Mouse (Mus musculus): ENCODE measurements around the gene Fbn1.

The Fbn1 gene

GRCm38 (mm10) chr2:125507893-125508292, at the start of gene Fbn1:
TSS of gene Fbn1 (minus strand) at chr2:125507993.
- DNase-seq (ENCODE audit: low spot score) = no peak

DNA sequence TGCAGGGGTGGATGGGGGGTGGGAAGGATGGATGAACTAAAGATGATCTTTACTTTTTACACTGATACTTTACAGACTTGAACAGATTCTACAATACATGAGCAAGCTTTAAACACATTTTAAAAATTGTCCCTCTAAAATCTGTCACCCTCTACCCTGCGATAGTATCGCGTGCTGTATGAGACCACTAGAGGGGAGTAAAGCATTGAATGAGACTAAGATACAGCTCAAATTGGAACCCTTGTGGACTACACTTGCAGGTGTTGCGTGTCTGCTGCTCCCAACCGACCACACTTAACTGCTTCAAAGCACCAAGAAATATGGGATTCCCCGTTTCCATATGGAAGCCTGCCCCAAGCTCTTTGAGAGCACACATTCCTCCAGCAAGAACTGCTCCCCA, 48.0 kb upstream of the Fbn1 start:
- DNase-seq (ENCODE audit: low spot score) = no peak

DNA sequence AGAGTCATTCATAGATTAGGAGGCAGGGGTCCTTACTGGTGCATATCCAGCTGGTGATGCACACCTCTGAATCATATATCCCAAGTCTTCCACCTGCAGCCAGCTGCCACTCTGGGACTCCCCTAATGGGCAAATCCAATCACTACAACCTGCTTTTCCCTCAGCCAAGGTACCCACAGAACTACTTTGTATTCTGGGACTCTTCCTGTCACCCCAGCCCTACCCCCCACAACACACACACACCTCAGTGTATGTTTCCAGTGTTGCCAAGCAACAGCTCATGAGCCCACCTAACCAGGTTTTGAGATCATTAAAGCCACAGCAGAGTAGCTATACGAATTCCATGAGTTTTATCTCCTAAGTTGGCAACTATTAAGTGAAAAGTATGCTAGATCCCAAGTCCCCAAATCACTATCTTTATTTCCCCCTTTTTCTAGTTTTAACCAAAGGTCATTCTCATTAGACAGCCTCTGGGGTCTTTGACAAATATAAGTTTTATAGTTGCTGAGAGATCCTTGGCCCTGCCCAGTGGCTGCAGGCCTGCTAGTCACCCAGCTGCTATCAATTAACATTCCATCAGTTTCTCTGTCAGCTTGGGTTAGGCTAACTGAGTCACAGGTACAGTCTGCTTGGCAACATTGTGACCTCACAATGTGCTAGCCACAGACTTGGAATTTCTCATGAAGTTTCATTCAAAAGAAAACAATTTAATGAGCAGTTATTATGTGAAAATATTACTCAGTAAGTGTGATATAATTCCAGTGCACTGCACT, 41.2 kb upstream of the Fbn1 start:
- no peak for DNase-seq (ENCODE audit: low spot score)

DNA sequence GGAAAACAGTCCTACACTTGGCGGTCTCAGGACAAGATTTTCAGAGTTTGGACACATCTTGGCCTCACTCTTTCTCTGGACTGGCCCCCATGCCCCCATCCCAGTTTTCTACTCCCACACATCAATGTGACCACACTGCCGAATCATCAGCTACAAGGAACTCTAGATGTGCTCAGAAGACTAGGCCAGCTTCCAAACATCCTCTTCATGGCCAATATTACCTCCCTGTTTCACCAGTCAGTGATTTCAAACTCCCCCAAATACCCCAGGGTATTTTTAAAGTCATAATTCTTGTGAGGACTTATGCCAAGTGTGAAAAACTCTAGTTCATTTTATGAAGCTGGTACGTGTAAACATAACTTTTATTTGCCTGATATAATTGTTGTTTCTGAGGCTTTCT, 37.2 kb upstream of the Fbn1 start:
- DNase-seq (ENCODE audit: low spot score) = no peak

- no peak for DNase-seq (ENCODE audit: low spot score)
These were observed 35.9 kb upstream of the Fbn1 start for GRCm38 (mm10) chr2:125543646-125544045.

- DNase-seq (ENCODE audit: low spot score) = no peak
These were observed 33.7 kb upstream of the Fbn1 start for GRCm38 (mm10) chr2:125541451-125541850.

- DNase-seq (ENCODE audit: low spot score) = no peak
These were observed 32.8 kb upstream of the Fbn1 start for GRCm38 (mm10) chr2:125540579-125540978.

- DNase-seq (ENCODE audit: low spot score) = no peak
These were observed 31.8 kb upstream of the Fbn1 start for GRCm38 (mm10) chr2:125539640-125540039.

- peak; percentile 46 for DNase-seq (ENCODE audit: low spot score)
These were observed 22.9 kb upstream of the Fbn1 start for GRCm38 (mm10) chr2:125530665-125531064.

- no peak for DNase-seq (ENCODE audit: low spot score)
These were observed 18.8 kb upstream of the Fbn1 start for GRCm38 (mm10) chr2:125526566-125526965.

GRCm38 (mm10) chr2:125525484-125525883, 17.7 kb upstream of the Fbn1 start:
- DNase-seq (ENCODE audit: low spot score) = no peak

DNA sequence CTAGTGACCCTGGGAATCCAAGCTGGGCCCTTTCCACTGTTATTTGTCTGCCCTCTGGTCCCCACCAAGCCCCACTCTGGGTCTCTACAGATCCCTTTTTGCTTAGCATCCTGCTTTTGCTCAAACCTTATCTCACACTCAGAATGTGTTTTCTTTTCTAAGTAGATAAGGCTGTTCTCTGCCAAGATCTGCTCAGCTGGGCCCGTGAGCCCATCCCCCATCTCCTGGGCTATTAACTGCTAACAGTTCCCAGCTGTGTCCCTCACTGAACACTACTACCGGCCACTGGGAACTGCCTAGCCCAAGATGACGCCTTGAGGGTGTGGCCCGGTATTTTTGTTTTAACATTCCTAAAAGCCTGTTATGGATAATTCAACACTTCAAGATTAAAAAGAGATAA, 8.8 kb upstream of the Fbn1 start:
- DNase-seq (ENCODE audit: low spot score) = no peak

- DNase-seq (ENCODE audit: low spot score) = no peak
These were observed 7.7 kb upstream of the Fbn1 start for GRCm38 (mm10) chr2:125515291-125516057.

DNA sequence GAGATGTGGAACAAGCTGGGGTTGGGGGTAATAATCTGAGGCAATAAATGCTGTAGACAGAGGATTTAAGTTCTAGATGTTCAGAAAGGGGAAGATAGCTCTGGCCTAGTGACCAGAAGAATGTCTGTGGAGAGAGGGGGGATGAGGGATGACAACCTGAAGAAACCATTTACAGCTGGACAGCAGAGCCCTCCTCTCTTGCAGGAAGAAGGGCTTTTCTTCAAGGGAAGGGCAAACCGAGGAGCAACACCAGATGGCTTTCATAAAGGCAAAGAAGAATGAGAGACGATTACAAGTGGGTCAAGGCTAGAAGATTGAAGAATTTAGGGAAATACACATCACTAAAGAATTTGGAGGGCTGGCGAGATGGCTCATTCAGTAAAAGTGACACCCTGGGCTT, 6.6 kb upstream of the Fbn1 start:
- DNase-seq (ENCODE audit: low spot score) = no peak

DNA sequence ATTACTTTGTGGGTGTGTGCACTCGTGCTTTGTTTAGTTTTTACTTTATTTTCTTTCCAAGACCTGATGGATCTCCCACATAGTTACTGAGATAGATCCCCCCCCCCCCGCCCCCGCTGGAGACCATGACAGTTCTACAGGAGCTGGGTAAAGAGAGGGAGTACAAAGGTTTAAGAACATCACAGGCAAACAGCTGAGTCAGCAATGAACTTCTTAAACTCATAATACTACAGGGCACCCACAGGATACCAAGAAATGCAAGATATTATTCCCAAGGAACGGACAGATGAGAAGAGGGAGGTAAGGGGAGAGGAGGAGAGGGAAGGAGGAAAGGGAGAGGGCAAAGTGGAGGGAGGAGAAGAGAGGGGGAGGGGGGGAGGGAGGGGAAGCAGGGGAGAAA, 4.8 kb upstream of the Fbn1 start:
- DNase-seq (ENCODE audit: low spot score) = no peak

DNA sequence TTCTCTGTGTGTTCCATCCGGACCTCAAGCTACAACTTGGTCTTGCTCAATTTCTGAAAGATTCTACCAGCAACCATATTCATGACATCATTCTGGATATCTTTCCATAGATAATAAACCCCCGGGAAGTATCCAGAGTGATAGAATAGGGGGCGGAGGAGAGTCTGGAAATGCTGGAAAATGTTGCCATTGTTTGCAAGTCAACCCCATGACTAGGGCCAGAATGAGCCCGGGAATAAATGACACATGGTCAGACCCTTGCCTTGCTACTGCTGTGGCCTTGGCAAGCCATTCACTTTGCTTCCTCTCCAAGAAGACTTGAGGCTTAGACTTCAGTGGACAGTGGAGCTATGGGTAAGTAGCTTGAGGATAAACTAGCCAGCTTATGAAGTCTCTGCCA, 4.1 kb upstream of the Fbn1 start:
- DNase-seq (ENCODE audit: low spot score) = no peak

DNA sequence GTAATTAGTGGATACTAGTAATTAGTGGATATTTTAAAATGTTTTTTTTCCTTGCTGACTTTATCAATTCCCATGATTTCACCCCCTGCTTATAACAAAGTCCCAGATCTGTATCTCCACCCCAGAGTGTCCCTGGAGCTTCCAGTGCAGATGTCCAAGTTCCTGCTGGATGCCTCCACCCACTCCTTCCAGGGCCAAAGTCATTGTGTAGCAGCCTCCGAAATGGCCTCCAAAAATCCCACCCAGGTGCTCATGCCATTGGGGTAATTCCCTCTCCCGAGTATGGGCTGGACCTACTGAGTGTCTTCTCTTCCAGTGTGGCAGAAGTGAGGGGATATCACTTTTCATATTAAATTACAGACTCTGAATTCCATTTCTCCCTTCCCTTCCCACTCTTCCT, 3.0 kb upstream of the Fbn1 start:
- DNase-seq (ENCODE audit: low spot score) = no peak

- DNase-seq (ENCODE audit: low spot score) = no peak
These were observed 588 bp upstream of the Fbn1 start for GRCm38 (mm10) chr2:125508381-125508780.

GRCm38 (mm10) chr2:125506316-125507054, 1.3 kb downstream of the Fbn1 start:
- DNase-seq (ENCODE audit: low spot score) = peak; percentile 78

DNA sequence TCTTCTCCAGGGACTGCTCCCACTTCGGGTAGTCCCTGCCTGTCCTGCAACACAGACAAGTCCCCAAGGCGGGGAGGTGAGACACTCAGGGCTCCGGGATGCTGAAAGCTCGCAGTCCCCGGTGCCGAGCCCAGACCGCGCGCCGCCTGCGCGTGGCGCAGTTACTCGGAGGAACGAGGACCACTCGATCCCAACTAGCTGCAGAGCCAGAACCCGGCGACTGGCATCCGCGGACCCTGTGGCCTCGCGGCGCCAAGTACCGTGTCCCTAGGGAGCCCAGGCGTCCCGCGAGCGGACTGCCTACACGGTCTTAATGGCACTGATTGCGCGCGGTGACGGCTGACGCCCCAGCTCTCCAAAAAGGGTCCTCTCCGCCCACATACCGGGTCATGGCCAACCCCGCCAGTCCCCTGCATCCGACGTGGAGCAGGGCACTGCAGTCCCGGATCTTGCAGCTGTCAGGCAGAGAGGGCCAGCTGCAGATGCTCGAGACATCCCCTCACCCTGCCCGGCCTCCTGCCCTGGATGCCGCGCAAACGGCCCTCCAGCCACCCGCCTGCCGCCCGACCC, 2.0 kb downstream of the Fbn1 start:
- peak; percentile 67 for DNase-seq (ENCODE audit: low spot score)

- DNase-seq (ENCODE audit: low spot score) = peak; percentile 67
These were observed 2.6 kb downstream of the Fbn1 start, which contains the start of gene Gm9913 for GRCm38 (mm10) chr2:125505006-125505745. TSS of gene Gm9913 (plus strand) at chr2:125505089.

- DNase-seq (ENCODE audit: low spot score) = no peak
These were observed 6.3 kb downstream of the Fbn1 start for GRCm38 (mm10) chr2:125501526-125501925.

Data from retina, embryonic 14.5 days (tissue).